Mouse (Mus musculus) heart, adult 2 months (tissue): ENCODE measurements around the gene Olfr317. TPM values are rescaled to one million over a fixed set of nuclear protein-coding genes. Genes with fewer than 3 reads are reported as not detected.

Experiments used
- DNase-seq, 2 experiments: peaks; one replicate each; pipeline ENCODE4 v3.0.0; 2021
- H3K27ac ChIP-seq: fragments of 200-600 bp; 2 replicates; pipeline ENCODE4 v1.8.1; 2022
- H3K27me3 ChIP-seq: fragments of 200-500 bp; 2 replicates; pipeline ENCODE4 v1.6.1; 2012; ENCODE audit warnings: mild to moderate bottlenecking, low read length, inconsistent platforms, mixed read lengths; ENCODE audit not compliant: control insufficient read depth, insufficient read depth
- H3K36me3 ChIP-seq: fragments of 200-500 bp; 2 replicates; pipeline ENCODE4 v1.6.1; 2012; ENCODE audit warnings: low read length, inconsistent platforms; ENCODE audit not compliant: control insufficient read depth, insufficient read depth
- H3K4me1 ChIP-seq: fragments of 200-500 bp; 2 replicates; pipeline ENCODE4 v1.6.1; 2011; ENCODE audit warnings: low read length; ENCODE audit not compliant: control insufficient read depth, insufficient read depth
- H3K4me3 ChIP-seq: fragments of 200-600 bp; 2 replicates; pipeline ENCODE4 v1.8.1; 2022
- H3K79me2 ChIP-seq: fragments of 200-500 bp; replicated peaks from 2 replicates; pipeline ENCODE4 v1.6.1; 2012; ENCODE audit warnings: mild to moderate bottlenecking, inconsistent platforms, low read length, moderate library complexity, mixed read lengths; ENCODE audit not compliant: control insufficient read depth, insufficient read depth
- H3K9ac ChIP-seq: fragments of 200-500 bp; 2 replicates; pipeline ENCODE4 v1.6.1; 2012; ENCODE audit warnings: low read depth, mild to moderate bottlenecking, control low read depth, inconsistent platforms, low read length, mixed read lengths
- CTCF ChIP-seq: fragments of 200-600 bp; IDR thresholded peaks from 2 replicates; pipeline ENCODE4 v1.8.1; 2022; ENCODE audit warnings: antibody characterized with exemption, mild to moderate bottlenecking, moderate library complexity
- EP300 ChIP-seq: fragments of 200-500 bp; IDR thresholded peaks from 2 replicates; pipeline ENCODE4 v1.6.1; 2011; ENCODE audit warnings: low read depth, low read length, control low read depth; ENCODE audit not compliant: insufficient read depth
- POLR2A ChIP-seq: fragments of 200-500 bp; IDR thresholded peaks from 2 replicates; pipeline ENCODE4 v1.6.1; 2011; ENCODE audit warnings: mild to moderate bottlenecking, low read depth, low read length, control low read depth; ENCODE audit not compliant: insufficient read depth
- WGBS: fragments of 180-500 bp; shearing (Covaris S2); methylation state at CpG from one replicate; pipeline ENCODE4 v1.1.7; 2018; 5-methylcytosine and 5-hydroxymethylcytosine counted together
- intact Hi-C: fragments of 180-260 bp; cut with DNase I; formaldehyde crosslinking; loops from one replicate; pipeline ENCODE4 v1.15.1; 2025
- polyA plus RNA-seq: library from polyadenylated mRNA; depleted of rRNA; stranded (reverse); fragments of >200 nt; gene quantifications from 2 replicates; pipeline ENCODE4 v1.2.3, GENCODE M21; 2012; rRNA removed
- total RNA-seq, 2 experiments: library from RNA; stranded (reverse); gene quantifications; 2 replicates each; pipeline ENCODE4 v1.2.3; 2021

Olfr317 gene
- total and polyA plus RNA-seq, 3 experiments = not detected

- TF ChIP-seq CTCF (no peak), EP300 (no peak), POLR2A (no peak)
- no peak overlapping the region for H3K27ac ChIP-seq
- H3K36me3 ChIP-seq = no peaks in the 10 kb centered on the region
- H3K9ac ChIP-seq = no peak overlapping the region
- no peak overlapping the region for H3K4me3 ChIP-seq
- intact Hi-C loops = no loop called here
- no peaks in the 10 kb centered on the region for H3K79me2 ChIP-seq
- DNase-seq = no peak
- WGBS = 71% methylated on average over 11 of the region's 11 CpGs
- H3K4me1 ChIP-seq = no peaks in the 10 kb centered on the region
- H3K27me3 ChIP-seq = no peaks in the 10 kb centered on the region
These were observed 29.9 kb downstream of the Olfr317 start for GRCm38 (mm10) chr11:58709086-58709485.

DNA sequence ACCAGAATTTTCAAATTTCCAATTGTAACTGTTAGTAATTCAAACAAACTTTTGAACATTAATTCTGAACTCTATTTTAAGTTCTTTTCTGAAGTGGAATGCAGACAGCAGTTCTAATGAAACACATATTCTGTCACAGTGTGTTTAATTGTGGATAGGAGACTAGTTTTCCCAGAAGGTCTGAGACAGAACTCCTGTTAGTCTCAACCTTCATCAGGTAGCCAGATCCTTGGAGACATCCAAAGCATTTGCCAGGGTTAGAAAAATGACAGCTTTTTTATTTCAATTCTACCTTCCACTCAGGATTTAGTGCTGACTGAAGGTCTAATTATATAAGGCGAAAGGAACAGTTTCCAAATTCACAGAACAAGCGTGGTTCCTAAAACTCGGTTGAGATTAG lies 40.1 kb downstream of the Olfr317 start, which contains the start of gene Olfr319:
Gene Olfr319, plus strand, starts transcription at position 301 of the 400 bp plus-strand sequence.
- no peaks in the 10 kb centered on the region for H3K27me3 ChIP-seq
- WGBS = 72% methylated on average over 3 of the region's 3 CpGs

More for the DNA sequence above, 40.1 kb downstream of the Olfr317 start, which contains the start of gene Olfr319:
- intact Hi-C loops = no loop called here
- Histone ChIP-seq H3K27ac (no peak within 1 kb of the TSS), H3K4me3 (no peak within 1 kb of the TSS), H3K9ac (no peak within 1 kb of the TSS), H3K36me3 (no peaks in the 10 kb centered on the region), H3K4me1 (no peaks in the 10 kb centered on the region), H3K79me2 (no peaks in the 10 kb centered on the region)
- no peak for TF ChIP-seq POLR2A
- no peak for TF ChIP-seq EP300
- no peak for TF ChIP-seq CTCF
- no peak for DNase-seq

Other genes starting within 250 kb of the Olfr317 start
Only the 30 nearest of the 31 such genes appear.
- gene Olfr331, start 236.6 kb downstream of the Olfr317 start, total RNA-seq = not detected
- gene Olfr331, start 236.6 kb downstream of the Olfr317 start, polyA plus RNA-seq = not detected in 2 replicates
- gene Olfr330, start 204.4 kb downstream of the Olfr317 start, total RNA-seq = not detected
- gene Olfr330, start 204.4 kb downstream of the Olfr317 start, polyA plus RNA-seq = not detected in 2 replicates
- gene Olfr329-ps, start 192.8 kb downstream of the Olfr317 start, total RNA-seq = not detected
- 0.15 and 0.27 TPM in 2 replicates for gene Olfr329-ps, start 192.8 kb downstream of the Olfr317 start, polyA plus RNA-seq
- not detected for gene Olfr328, start 183.6 kb downstream of the Olfr317 start, total RNA-seq
- not detected in 2 replicates for gene Olfr328, start 183.6 kb downstream of the Olfr317 start, polyA plus RNA-seq
- not detected for gene Olfr224, start 168.7 kb downstream of the Olfr317 start, total RNA-seq
- gene Olfr224, start 168.7 kb downstream of the Olfr317 start, polyA plus RNA-seq = 0.61 and 1.3 TPM in 2 replicates
- gene Olfr325, start 161.5 kb downstream of the Olfr317 start, total RNA-seq = not detected
- gene Olfr325, start 161.5 kb downstream of the Olfr317 start, polyA plus RNA-seq = not detected in 2 replicates
- gene Olfr324, start 144.1 kb downstream of the Olfr317 start, total RNA-seq = not detected
- not detected in 2 replicates for gene Olfr324, start 144.1 kb downstream of the Olfr317 start, polyA plus RNA-seq
- gene 2210407C18Rik, start 123.1 kb downstream of the Olfr317 start, total RNA-seq = 10 to 100 TPM in 1 of 2 experiments, 1 to 10 TPM in 1; 7.6 to 11.4 TPM
- 1.5 and 3.6 TPM in 2 replicates for gene 2210407C18Rik, start 123.1 kb downstream of the Olfr317 start, polyA plus RNA-seq
- not detected for gene Olfr323, start 108.7 kb downstream of the Olfr317 start, total RNA-seq
- gene Olfr323, start 108.7 kb downstream of the Olfr317 start, polyA plus RNA-seq = not detected in 2 replicates
- gene Trim58, start 98.7 kb downstream of the Olfr317 start, total RNA-seq = under 1 TPM in 1 of 2 experiments, not detected in 1; 0.20 TPM
- gene Trim58, start 98.7 kb downstream of the Olfr317 start, polyA plus RNA-seq = 0.06 TPM in 1 of 2 replicates, not detected in the other
- gene Olfr322, start 80.4 kb downstream of the Olfr317 start, total RNA-seq = not detected
- gene Olfr322, start 80.4 kb downstream of the Olfr317 start, polyA plus RNA-seq = not detected in 2 replicates
- gene Olfr320, start 58.1 kb downstream of the Olfr317 start, total RNA-seq = not detected
- gene Olfr320, start 58.1 kb downstream of the Olfr317 start, polyA plus RNA-seq = not detected in 2 replicates
- gene Olfr319, start 40.0 kb downstream of the Olfr317 start, total RNA-seq = not detected
- gene Olfr319, start 40.0 kb downstream of the Olfr317 start, polyA plus RNA-seq = not detected in 2 replicates
- gene Olfr318, start 15.2 kb downstream of the Olfr317 start, total RNA-seq = not detected
- gene Olfr318, start 15.2 kb downstream of the Olfr317 start, polyA plus RNA-seq = not detected in 2 replicates
- gene Olfr316, start 13.5 kb upstream of the Olfr317 start, total RNA-seq = not detected
- not detected in 2 replicates for gene Olfr316, start 13.5 kb upstream of the Olfr317 start, polyA plus RNA-seq
- gene Olfr315, start 34.0 kb upstream of the Olfr317 start, total RNA-seq = not detected
- gene Olfr315, start 34.0 kb upstream of the Olfr317 start, polyA plus RNA-seq = not detected in 2 replicates
- not detected for gene Olfr314, start 43.7 kb upstream of the Olfr317 start, total RNA-seq
- gene Olfr314, start 43.7 kb upstream of the Olfr317 start, polyA plus RNA-seq = not detected in 2 replicates
- not detected for gene Fam183b, start 62.7 kb upstream of the Olfr317 start, total RNA-seq
- 0.76 and 0.78 TPM in 2 replicates for gene Fam183b, start 62.7 kb upstream of the Olfr317 start, polyA plus RNA-seq
- gene Olfr313, start 75.8 kb upstream of the Olfr317 start, total RNA-seq = not detected
- gene Olfr313, start 75.8 kb upstream of the Olfr317 start, polyA plus RNA-seq = not detected in 2 replicates
- not detected for gene Olfr312, start 90.0 kb upstream of the Olfr317 start, total RNA-seq
- gene Olfr312, start 90.0 kb upstream of the Olfr317 start, polyA plus RNA-seq = not detected in 2 replicates
- gene Olfr311, start 100.0 kb upstream of the Olfr317 start, total RNA-seq = not detected
- not detected in 2 replicates for gene Olfr311, start 100.0 kb upstream of the Olfr317 start, polyA plus RNA-seq
- 1 to 10 TPM in 1 of 2 experiments, under 1 TPM in 1; 0.77 to 1.3 TPM for gene Gm12258, start 107.9 kb upstream of the Olfr317 start, total RNA-seq
- gene Gm12258, start 107.9 kb upstream of the Olfr317 start, polyA plus RNA-seq = 1.3 and 2.8 TPM in 2 replicates
- 1 to 10 TPM; 2.1 TPM for gene 2810021J22Rik, start 128.0 kb upstream of the Olfr317 start, total RNA-seq
- 3.1 TPM in 2 replicates for gene 2810021J22Rik, start 128.0 kb upstream of the Olfr317 start, polyA plus RNA-seq
- 1 to 10 TPM; 2.9 to 3.7 TPM for gene Zfp39, start 165.0 kb upstream of the Olfr317 start, total RNA-seq
- 0.88 and 1.2 TPM in 2 replicates for gene Zfp39, start 165.0 kb upstream of the Olfr317 start, polyA plus RNA-seq
- not detected for gene Btnl10, start 178.7 kb upstream of the Olfr317 start, total RNA-seq
- 0.04 and 0.09 TPM in 2 replicates for gene Btnl10, start 178.7 kb upstream of the Olfr317 start, polyA plus RNA-seq
- 100 to 1,000 TPM; 164 to 177 TPM for gene Rnf187, start 199.7 kb upstream of the Olfr317 start, total RNA-seq
- gene Rnf187, start 199.7 kb upstream of the Olfr317 start, polyA plus RNA-seq = 182 and 190 TPM in 2 replicates
- 1 to 10 TPM in 1 of 2 experiments, under 1 TPM in 1; 0.81 to 1.1 TPM for gene Hist3h2ba, start 209.7 kb upstream of the Olfr317 start, total RNA-seq
- 0.67 and 1.5 TPM in 2 replicates for gene Hist3h2ba, start 209.7 kb upstream of the Olfr317 start, polyA plus RNA-seq
- gene Hist3h2a, start 215.5 kb upstream of the Olfr317 start, total RNA-seq = 10 to 100 TPM; 13.6 to 14.0 TPM
- gene Hist3h2a, start 215.5 kb upstream of the Olfr317 start, polyA plus RNA-seq = 12.6 and 15.4 TPM in 2 replicates
- gene Trim17, start 215.5 kb upstream of the Olfr317 start, total RNA-seq = under 1 TPM in 1 of 2 experiments, not detected in 1; 0.07 TPM
- 0.20 and 0.37 TPM in 2 replicates for gene Trim17, start 215.5 kb upstream of the Olfr317 start, polyA plus RNA-seq
- 10 to 100 TPM; 11.9 to 14.0 TPM for gene Trim11, start 238.9 kb upstream of the Olfr317 start, total RNA-seq
- 14.3 and 19.4 TPM in 2 replicates for gene Trim11, start 238.9 kb upstream of the Olfr317 start, polyA plus RNA-seq